Mouse (Mus musculus): Measurements from ENCODE around the gene Hist1h2bg.

Gene Hist1h2bg

DNA sequence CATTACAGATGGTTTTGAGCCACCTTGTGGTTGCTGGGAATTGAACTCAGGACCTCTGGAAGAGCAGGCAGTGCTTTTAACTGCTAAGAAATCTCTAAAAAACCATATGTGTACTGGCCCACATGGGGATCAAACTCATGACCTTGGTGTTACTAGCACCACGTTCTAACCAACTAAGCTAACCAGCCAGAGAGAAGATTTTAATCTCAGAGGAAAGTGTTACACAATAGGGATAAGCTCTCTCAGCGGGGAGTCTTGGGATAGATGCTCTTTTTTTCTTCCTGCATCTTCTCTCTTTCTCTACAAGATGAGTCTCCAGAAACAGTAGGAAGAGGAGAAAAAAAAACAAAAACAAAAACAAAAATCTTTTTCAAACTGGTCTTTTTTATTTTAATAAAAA is 39.2 kb downstream of the Hist1h2bg start:
- DNase-seq (ENCODE audit: extremely low read depth, insufficient read length, low spot score): no peak

DNA sequence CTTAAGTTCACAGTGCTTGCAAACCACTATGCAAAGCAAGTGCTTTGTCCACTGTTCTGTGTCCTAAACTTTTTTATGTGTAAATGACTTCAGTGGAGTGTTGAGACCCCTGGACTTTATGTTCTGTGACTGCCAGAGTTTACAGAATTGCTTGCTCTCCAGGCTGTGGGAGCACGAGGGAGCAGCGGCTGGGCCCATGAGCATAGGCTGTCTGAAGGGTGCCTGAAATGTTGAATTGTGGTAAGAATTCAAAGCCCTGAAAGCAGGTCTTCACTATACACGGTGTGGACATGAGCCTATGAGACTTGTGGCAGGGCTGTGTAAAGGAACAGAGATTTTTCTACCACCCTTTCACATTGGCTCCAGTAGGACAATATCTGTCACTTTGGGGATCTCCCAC is 40.4 kb downstream of the Hist1h2bg start:
- DNase-seq (ENCODE audit: extremely low read depth, insufficient read length, low spot score): no peak

DNA sequence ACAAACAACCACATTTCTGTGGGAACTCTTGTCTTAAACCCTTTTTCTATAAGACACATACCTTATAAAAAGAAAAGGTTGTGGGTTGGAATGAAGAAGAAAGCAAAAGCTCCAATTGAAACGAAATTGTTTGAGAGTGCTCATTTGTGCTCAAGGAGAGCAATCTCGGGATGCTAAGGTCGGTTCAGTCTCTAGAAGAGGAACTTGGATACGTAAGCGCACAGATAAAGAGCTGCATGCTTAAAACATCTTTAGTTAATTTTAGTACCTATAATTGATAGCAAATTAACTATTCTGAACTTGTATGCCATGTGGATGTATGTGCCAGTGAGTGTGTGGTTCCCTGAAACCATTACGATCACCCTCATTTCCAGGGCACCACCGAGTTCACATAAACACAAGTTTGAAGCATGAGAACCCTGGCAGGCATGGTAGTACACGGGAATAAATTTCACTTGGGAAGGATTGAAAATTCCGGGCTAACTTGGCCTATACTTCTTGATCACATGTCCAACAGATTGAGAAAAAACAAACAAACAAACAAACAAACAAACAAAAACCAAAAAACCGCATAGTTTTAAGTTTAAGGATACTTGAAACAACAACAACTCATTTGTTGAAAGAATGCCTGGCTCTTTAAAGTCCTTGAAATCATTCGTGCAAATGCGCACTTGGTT is 49.0 kb downstream of the Hist1h2bg start:
- peak; percentile 31 for DNase-seq (ENCODE audit: extremely low read depth, insufficient read length, low spot score)

DNA sequence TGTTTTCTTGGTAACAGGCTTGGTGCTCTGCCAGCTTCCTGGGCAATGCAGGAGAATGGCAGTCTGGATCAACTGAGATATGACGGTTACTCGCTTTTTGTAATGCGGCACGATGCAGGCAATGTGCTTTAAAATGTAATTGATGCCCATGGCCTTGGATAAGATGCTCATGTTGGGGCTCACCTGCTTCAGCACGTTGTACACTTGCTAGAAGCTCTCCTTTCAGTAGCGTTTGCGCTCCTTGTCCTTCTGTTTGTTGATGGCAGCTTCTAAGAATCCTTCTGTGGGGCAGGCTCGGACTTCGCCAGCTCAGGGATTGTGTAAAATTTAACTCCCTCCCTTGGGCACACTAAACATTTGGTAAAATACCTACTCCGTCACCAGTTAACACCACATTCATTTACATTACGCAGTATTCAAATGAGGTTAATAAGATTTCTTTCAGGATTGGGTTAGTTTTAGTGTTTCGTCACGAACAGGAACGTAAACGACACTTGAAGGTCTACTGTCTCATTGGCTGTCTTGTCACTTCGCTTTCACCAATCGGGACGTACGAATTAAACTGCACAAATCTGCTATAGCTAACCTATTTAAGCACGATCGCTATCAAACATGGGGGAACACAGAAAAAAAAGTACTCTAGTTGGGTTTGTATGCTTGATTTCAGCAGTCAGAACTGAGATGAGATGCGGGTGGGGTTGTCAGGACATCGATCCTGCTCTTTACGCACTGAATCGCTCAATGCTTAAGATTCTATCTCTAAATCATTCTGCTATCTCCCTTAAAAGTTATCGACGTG is 49.7 kb downstream of the Hist1h2bg start, which contains the start of gene Hist1h2be:
Gene Hist1h2be, minus strand, starts transcription at position 392 of the 799 bp plus-strand sequence.
- peak; percentile 75 for DNase-seq (ENCODE audit: extremely low read depth, insufficient read length, low spot score)

Measured in 3134 (cell line).